Mouse (Mus musculus) liver, embryonic 11.5 days (tissue): ENCODE results near the gene Trp53i11. TPM values are rescaled to one million over a fixed set of nuclear protein-coding genes. Genes with fewer than 3 reads are reported as not detected.

ENCODE experiments used
- ATAC-seq: fragments of 200-750 bp; cut with Nextera tagmentation; replicated peaks from 2 replicates; pipeline ENCODE4 v1.8.0; 2017; ENCODE audit warnings: moderate number of reproducible peaks, mild to moderate bottlenecking, moderate TSS enrichment, moderate library complexity; ENCODE audit not compliant: low FRiP score
- DNase-seq: peaks from one replicate; pipeline ENCODE4 v3.0.0-alpha.2; 2017; ENCODE audit warnings: low spot score
- H3K27ac ChIP-seq: fragments of 300-500 bp; sonication (generic); 2 replicates; pipeline ENCODE4 v1.5.1; 2014; ENCODE audit warnings: mild to moderate bottlenecking, low read depth, low read length, control low read depth
- H3K27me3 ChIP-seq: fragments of 300-500 bp; sonication (generic); replicated peaks from 2 replicates; pipeline ENCODE4 v1.6.1; 2014; ENCODE audit warnings: low read length, mixed read lengths; ENCODE audit not compliant: control insufficient read depth, insufficient read depth
- H3K36me3 ChIP-seq: fragments of 300-500 bp; sonication (generic); 2 replicates; pipeline ENCODE4 v1.6.1; 2014; ENCODE audit warnings: mild to moderate bottlenecking, low read length, moderate library complexity, mixed read lengths; ENCODE audit not compliant: control insufficient read depth, insufficient read depth
- H3K4me1 ChIP-seq: fragments of 300-500 bp; sonication (generic); replicated peaks from 2 replicates; pipeline ENCODE4 v1.6.1; 2014; ENCODE audit warnings: low read length, mixed read lengths; ENCODE audit not compliant: control insufficient read depth, insufficient read depth
- H3K4me2 ChIP-seq: fragments of 300-500 bp; sonication (generic); 2 replicates; pipeline ENCODE4 v1.6.1; 2014; ENCODE audit warnings: mild to moderate bottlenecking, control low read depth, moderate library complexity
- H3K4me3 ChIP-seq: fragments of 300-500 bp; sonication (generic); 2 replicates; pipeline ENCODE4 v1.5.1; 2014; ENCODE audit warnings: low read depth, low read length, control low read depth
- H3K9ac ChIP-seq: fragments of 300-500 bp; sonication (generic); 2 replicates; pipeline ENCODE4 v1.6.1; 2014; ENCODE audit warnings: low read depth, low read length, control low read depth
- H3K9me3 ChIP-seq: fragments of 300-500 bp; sonication (generic); 2 replicates; pipeline ENCODE4 v1.6.1; 2016; ENCODE audit warnings: low read length, inconsistent platforms, mixed read lengths; ENCODE audit not compliant: control insufficient read depth
- WGBS: fragments of 180-500 bp; shearing (Covaris S2); extraction: QIAGEN DNeasy Blood & Tissue Kit; methylation state at CpG from one replicate; pipeline ENCODE4 v1.1.7; 2014; 5-methylcytosine and 5-hydroxymethylcytosine counted together
- polyA plus RNA-seq: library from polyadenylated mRNA; unstranded; fragments of >200 nt; fragmentation: Nextera tagmentation; extraction: Ambion mirVana; gene quantifications from 2 replicates; pipeline ENCODE4 v1.2.1, GENCODE M21; 2014

Trp53i11 gene
- polyA plus RNA-seq, 1 experiment from 2014 or later, result 14.0 TPM

DNA sequence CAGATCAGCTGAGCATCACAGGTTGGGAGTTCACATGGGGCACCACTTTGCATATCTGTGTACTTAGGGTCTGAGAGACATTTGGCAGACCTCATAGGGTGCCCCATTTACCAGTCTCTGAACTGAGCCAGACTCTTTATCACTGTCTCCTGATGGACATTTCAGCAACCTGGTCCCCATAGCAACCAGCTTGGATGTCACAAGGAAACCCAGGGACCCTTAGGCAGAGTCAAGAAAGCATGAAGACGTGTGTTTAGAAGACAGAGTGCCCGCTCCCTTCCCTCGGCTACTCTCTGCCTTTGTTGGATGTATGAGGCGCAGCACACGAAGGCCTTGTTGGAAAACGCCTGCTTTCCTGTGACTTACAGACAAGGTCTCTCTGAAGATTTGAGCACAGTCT, 21.1 kb upstream of the Trp53i11 start:
- no peaks in the 10 kb centered on the region for H3K9me3 ChIP-seq
- no peaks in the 10 kb centered on the region for H3K36me3 ChIP-seq
- H3K9ac ChIP-seq, result no peak overlapping the region
- H3K4me3 ChIP-seq, result no peak overlapping the region
- H3K27ac ChIP-seq, result no peak overlapping the region
- WGBS, result 74% methylated on average over 6 of the region's 6 CpGs
- DNase-seq (no peak), ATAC-seq (no peak)
- H3K4me2 ChIP-seq, result no peak overlapping the region
- no peaks in the 10 kb centered on the region for H3K4me1 ChIP-seq
- peaks cover 3% of the 10 kb centered on the region for H3K27me3 ChIP-seq

- 64% methylated on average over 14 of the region's 14 CpGs for WGBS
- DNase-seq (no peak), ATAC-seq (no peak)
- no peak overlapping the region for H3K27ac ChIP-seq
- H3K4me3 ChIP-seq, result no peak overlapping the region
- no peak overlapping the region for H3K4me2 ChIP-seq
- H3K27me3 ChIP-seq, result peaks cover 3% of the 10 kb centered on the region
- no peaks in the 10 kb centered on the region for H3K36me3 ChIP-seq
- H3K4me1 ChIP-seq, result no peaks in the 10 kb centered on the region
- H3K9ac ChIP-seq, result no peak overlapping the region
- H3K9me3 ChIP-seq, result no peaks in the 10 kb centered on the region
These were observed 20.5 kb upstream of the Trp53i11 start for GRCm38 (mm10) chr2:93166734-93167406.

- H3K9me3 ChIP-seq, result no peaks in the 10 kb centered on the region
- WGBS, result 57% methylated on average over 19 of the region's 19 CpGs
- no peaks in the 10 kb centered on the region for H3K36me3 ChIP-seq
- no peak for DNase-seq
- peaks cover 3% of the 10 kb centered on the region for H3K27me3 ChIP-seq
- H3K4me3 ChIP-seq, result no peak overlapping the region
- no peak overlapping the region for H3K4me2 ChIP-seq
- no peak overlapping the region for H3K27ac ChIP-seq
- no peak for ATAC-seq
- peaks cover 7% of the 10 kb centered on the region for H3K4me1 ChIP-seq
- no peak overlapping the region for H3K9ac ChIP-seq
These were observed 17.0 kb upstream of the Trp53i11 start for GRCm38 (mm10) chr2:93170156-93170844.

GRCm38 (mm10) chr2:93170845-93171200, 16.5 kb upstream of the Trp53i11 start:
- Histone ChIP-seq H3K4me2 (no peak overlapping the region), H3K4me3 (no peak overlapping the region), H3K9me3 (no peaks in the 10 kb centered on the region), H3K27ac (no peak overlapping the region), H3K36me3 (no peaks in the 10 kb centered on the region), H3K27me3 (peaks cover 5% of the 10 kb centered on the region), H3K4me1 (peaks cover 7% of the 10 kb centered on the region), H3K9ac (no peak overlapping the region)
- WGBS, result 79% methylated on average over 5 of the region's 5 CpGs
- ATAC-seq, result no peak
- no peak for DNase-seq

- no peak for ATAC-seq
- Histone ChIP-seq H3K4me1 (peaks cover 12% of the 10 kb centered on the region), H3K27ac (no peak overlapping the region), H3K9me3 (no peaks in the 10 kb centered on the region), H3K27me3 (peaks cover 16% of the 10 kb centered on the region), H3K9ac (no peak overlapping the region), H3K4me3 (no peak overlapping the region), H3K36me3 (no peaks in the 10 kb centered on the region), H3K4me2 (no peak overlapping the region)
- 80% methylated on average over 6 of the region's 6 CpGs for WGBS
- no peak for DNase-seq
These were observed 15.4 kb upstream of the Trp53i11 start for GRCm38 (mm10) chr2:93171929-93172328.

- Histone ChIP-seq H3K9me3 (no peaks in the 10 kb centered on the region), H3K4me2 (no peak overlapping the region), H3K27ac (no peak overlapping the region), H3K4me1 (peaks cover 13% of the 10 kb centered on the region), H3K4me3 (no peak overlapping the region), H3K36me3 (no peaks in the 10 kb centered on the region), H3K27me3 (peaks cover 21% of the 10 kb centered on the region), H3K9ac (no peak overlapping the region)
- ATAC-seq (no peak), DNase-seq (no peak)
- WGBS, result 42% methylated on average over 5 of the region's 5 CpGs
These were observed 14.9 kb upstream of the Trp53i11 start for GRCm38 (mm10) chr2:93172460-93172859.

DNA sequence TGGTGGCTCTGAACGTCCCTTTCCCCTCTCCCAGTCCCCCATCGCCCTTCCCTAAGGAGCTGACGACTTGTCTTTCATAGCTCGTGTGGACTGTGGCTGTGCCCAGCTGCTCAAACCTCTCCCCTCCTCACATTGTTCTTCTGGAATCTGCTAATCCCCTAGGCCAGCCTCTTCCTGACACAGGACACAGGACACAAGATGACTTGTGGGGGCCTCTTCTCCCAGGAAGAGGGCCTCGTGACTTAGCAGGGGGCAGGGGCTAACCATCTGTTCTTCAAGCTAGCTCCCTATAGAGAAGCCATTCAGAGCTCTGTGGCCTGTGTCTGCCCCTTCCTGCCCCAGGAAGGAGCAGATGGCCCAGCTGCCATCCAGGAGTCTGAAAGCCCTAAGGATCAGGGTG, 13.2 kb upstream of the Trp53i11 start:
- Histone ChIP-seq H3K27me3 (peaks cover 38% of the 10 kb centered on the region), H3K4me2 (no peak overlapping the region), H3K27ac (no peak overlapping the region), H3K36me3 (no peaks in the 10 kb centered on the region), H3K4me3 (no peak overlapping the region), H3K9ac (no peak overlapping the region), H3K4me1 (peaks cover 13% of the 10 kb centered on the region), H3K9me3 (no peaks in the 10 kb centered on the region)
- no peak for ATAC-seq
- no peak for DNase-seq
- WGBS, result 27% methylated on average over 5 of the region's 5 CpGs

DNA sequence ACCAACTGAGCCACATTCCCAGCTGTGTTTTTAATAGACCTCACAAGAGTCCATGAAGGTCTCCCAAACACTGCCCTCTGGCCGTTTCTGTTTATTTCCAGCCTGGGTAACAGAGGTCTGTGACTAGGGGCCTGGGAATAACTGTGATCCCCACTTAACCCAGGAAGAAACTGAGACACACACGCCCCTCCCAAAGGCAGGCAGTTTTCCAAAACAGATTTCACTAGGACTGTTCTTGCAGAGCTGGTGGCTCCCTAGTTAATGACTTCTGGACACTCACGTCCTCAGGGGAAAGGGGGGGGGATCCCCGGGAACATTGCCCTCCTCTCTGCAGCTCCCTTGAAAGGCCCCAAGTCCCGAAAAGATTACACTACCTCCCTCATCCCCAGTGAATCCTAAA, 12.1 kb upstream of the Trp53i11 start:
- Histone ChIP-seq H3K4me3 (no peak overlapping the region), H3K27ac (no peak overlapping the region), H3K9ac (no peak overlapping the region), H3K4me1 (peaks cover 13% of the 10 kb centered on the region), H3K27me3 (peaks cover 46% of the 10 kb centered on the region), H3K4me2 (no peak overlapping the region), H3K9me3 (no peaks in the 10 kb centered on the region), H3K36me3 (no peaks in the 10 kb centered on the region)
- ATAC-seq (no peak), DNase-seq (no peak)
- WGBS, result 45% methylated on average over 5 of the region's 5 CpGs

GRCm38 (mm10) chr2:93175721-93176120, 11.6 kb upstream of the Trp53i11 start:
- ATAC-seq (no peak), DNase-seq (no peak)
- no peak overlapping the region for H3K4me3 ChIP-seq
- H3K27ac ChIP-seq, result no peak overlapping the region
- H3K4me2 ChIP-seq, result no peak overlapping the region
- peaks cover 13% of the 10 kb centered on the region for H3K4me1 ChIP-seq
- H3K27me3 ChIP-seq, result peaks cover 49% of the 10 kb centered on the region
- WGBS, result 53% methylated on average over 2 of the region's 2 CpGs
- H3K9me3 ChIP-seq, result no peaks in the 10 kb centered on the region
- no peaks in the 10 kb centered on the region for H3K36me3 ChIP-seq
- H3K9ac ChIP-seq, result no peak overlapping the region
